Mouse (Mus musculus) neural tube, embryonic 11.5 days (tissue): ENCODE data around the gene P2rx5. TPM values are rescaled to one million over a fixed set of nuclear protein-coding genes. Genes with fewer than 3 reads are reported as not detected.

ENCODE experiments used
- polyA plus RNA-seq: library from polyadenylated mRNA; unstranded; fragments of >200 nt; fragmentation: Nextera tagmentation; extraction: Ambion mirVana; gene quantifications from 2 replicates; pipeline ENCODE4 v1.2.1, GENCODE M21; 2014

P2rx5 gene
- polyA plus RNA-seq, 1 experiment from 2014 or later = 0.31 TPM

Other genes with a start within 250 kb of the P2rx5 start
- gene Atp2a3, start 199.3 kb upstream of the P2rx5 start, polyA plus RNA-seq = 1.9 and 2.2 TPM in 2 replicates
- 2.4 and 2.5 TPM in 2 replicates for gene P2rx1, start 161.3 kb upstream of the P2rx5 start, polyA plus RNA-seq
- gene Camkk1, start 141.4 kb upstream of the P2rx5 start, polyA plus RNA-seq = 5.7 and 6.5 TPM in 2 replicates
- 11.1 and 12.5 TPM in 2 replicates for gene Ncbp3, start 112.6 kb upstream of the P2rx5 start, polyA plus RNA-seq
- 0.34 and 0.42 TPM in 2 replicates for gene Itgae, start 69.8 kb upstream of the P2rx5 start, polyA plus RNA-seq
- gene Haspin, start 22.1 kb upstream of the P2rx5 start, polyA plus RNA-seq = 16.0 and 17.6 TPM in 2 replicates
- 119 and 131 TPM in 2 replicates for gene Emc6, start 16.6 kb downstream of the P2rx5 start, polyA plus RNA-seq
- gene Tax1bp3, start 16.7 kb downstream of the P2rx5 start, polyA plus RNA-seq = 225 and 227 TPM in 2 replicates
- gene Ctns, start 38.6 kb downstream of the P2rx5 start, polyA plus RNA-seq = 21.3 TPM in 2 replicates
- gene Shpk, start 39.0 kb downstream of the P2rx5 start, polyA plus RNA-seq = 0.73 and 1.6 TPM in 2 replicates
- gene Trpv1, start 73.9 kb downstream of the P2rx5 start, polyA plus RNA-seq = 0.18 TPM in 1 of 2 replicates, not detected in the other
- gene Trpv3, start 107.0 kb downstream of the P2rx5 start, polyA plus RNA-seq = 0.04 TPM in 2 replicates
- gene Aspa, start 169.2 kb downstream of the P2rx5 start, polyA plus RNA-seq = 0.15 TPM in 1 of 2 replicates, not detected in the other
- not detected in 2 replicates for gene Gm49340, start 169.3 kb downstream of the P2rx5 start, polyA plus RNA-seq
- not detected in 2 replicates for gene Spata22, start 169.3 kb downstream of the P2rx5 start, polyA plus RNA-seq
- not detected in 2 replicates for gene Olfr20, start 190.4 kb downstream of the P2rx5 start, polyA plus RNA-seq
- not detected in 2 replicates for gene Olfr376, start 210.8 kb downstream of the P2rx5 start, polyA plus RNA-seq
- not detected in 2 replicates for gene Olfr1, start 239.2 kb downstream of the P2rx5 start, polyA plus RNA-seq